In genomic region chr2:73509248-73510024, GRCm38 (mm10) we compare ENCODE assay signal across 7 mouse cellular contexts. TPM values are rescaled to one million over a fixed set of nuclear protein-coding genes. Genes with fewer than 3 reads are reported as not detected.
DNase-seq lines count a peak whose midpoint lies in the region; ATAC-seq lines count a peak whose summit lies in the region.

No protein-coding gene starts in this region.

- peak overlapping the region; percentile 65; the same call in 1 of the 2 replicates for H3K27ac ChIP-seq in kidney, embryonic 16.5 days (ENCODE audit: low read length)

- no peaks in the 10 kb centered on the region for H3K36me3 ChIP-seq in kidney, embryonic 16.5 days (ENCODE audit: insufficient read depth, low read length)

- no peak overlapping the region for H3K4me3 ChIP-seq in kidney, embryonic 16.5 days (ENCODE audit: low read length)

- DNase-seq in embryo, embryonic 10.5 days (ENCODE audit: low spot score): peak; percentile 71
- peak; percentile 36 for DNase-seq in gastrocnemius, postnatal 10 days
- DNase-seq in lung, postnatal 25 days (ENCODE audit: low spot score): peak; percentile 68
- no peak for DNase-seq in thymus, postnatal 4 days
- no peak for DNase-seq in layer of hippocampus, postnatal 10 days (ENCODE audit: low spot score in 2 of 2)
- DNase-seq in layer of hippocampus, adult 8-10 months (ENCODE audit: low spot score in 2 of 2): no peak

- H3K9ac ChIP-seq in kidney, embryonic 16.5 days (replicated peaks; ENCODE audit: low read length): no peak overlapping the region

- H3K4me2 ChIP-seq in kidney, embryonic 16.5 days (replicated peaks; ENCODE audit: low read depth, low read length): no peak overlapping the region; the same call in 1 of the 2 replicates

- H3K27me3 ChIP-seq in kidney, embryonic 16.5 days (ENCODE audit: insufficient read depth, low read length): no peaks in the 10 kb centered on the region

- H3K9me3 ChIP-seq in kidney, embryonic 16.5 days (ENCODE audit: low read length): no peaks in the 10 kb centered on the region

- 65% methylated on average over 15 of the region's 15 CpGs for WGBS in kidney, embryonic 16.5 days

- ATAC-seq in kidney, embryonic 16.5 days (ENCODE audit: low FRiP score, low TSS enrichment): no peak

- H3K4me1 ChIP-seq in kidney, embryonic 16.5 days (ENCODE audit: insufficient read depth, low read length): peaks cover 15% of the 10 kb centered on the region; the same call in 1 of the 2 replicates

RNA-seq across cellular contexts. Expression of gene Wipf1, which starts 20.1 kb away (rescaled TPM):
- 10 to 100 TPM; 21.5 to 27.6 TPM for total RNA-seq in gastrocnemius, postnatal 10 days (2021)
- polyA plus RNA-seq in kidney, embryonic 16.5 days (2015; fragmentation: Nextera tagmentation; extraction: Ambion mirVana): 8.6 and 10.4 TPM in 2 replicates
- 10 to 100 TPM in 1 of 2 experiments, 1 to 10 TPM in 1; 9.7 to 10.8 TPM for total RNA-seq in layer of hippocampus, postnatal 10 days (2021)
- total RNA-seq in layer of hippocampus, adult 8-10 months (2022): 10 to 100 TPM in 2 of 4 experiments, 1 to 10 TPM in 2; 8.4 to 18.7 (median 13.2) TPM

Comparison
In these comparisons a context has a peak if more than half of its experiments do, and no peak if none do; other contexts are left out.
1. DNase-seq: peak in embryo, embryonic 10.5 days (single experiment), gastrocnemius, postnatal 10 days (single experiment) and lung, postnatal 25 days (single experiment); none in thymus, postnatal 4 days (single experiment), layer of hippocampus, postnatal 10 days (0 of 2) and layer of hippocampus, adult 8-10 months (0 of 2).